ENCODE assay signal across 8 mouse cellular contexts in the genomic region with DNA sequence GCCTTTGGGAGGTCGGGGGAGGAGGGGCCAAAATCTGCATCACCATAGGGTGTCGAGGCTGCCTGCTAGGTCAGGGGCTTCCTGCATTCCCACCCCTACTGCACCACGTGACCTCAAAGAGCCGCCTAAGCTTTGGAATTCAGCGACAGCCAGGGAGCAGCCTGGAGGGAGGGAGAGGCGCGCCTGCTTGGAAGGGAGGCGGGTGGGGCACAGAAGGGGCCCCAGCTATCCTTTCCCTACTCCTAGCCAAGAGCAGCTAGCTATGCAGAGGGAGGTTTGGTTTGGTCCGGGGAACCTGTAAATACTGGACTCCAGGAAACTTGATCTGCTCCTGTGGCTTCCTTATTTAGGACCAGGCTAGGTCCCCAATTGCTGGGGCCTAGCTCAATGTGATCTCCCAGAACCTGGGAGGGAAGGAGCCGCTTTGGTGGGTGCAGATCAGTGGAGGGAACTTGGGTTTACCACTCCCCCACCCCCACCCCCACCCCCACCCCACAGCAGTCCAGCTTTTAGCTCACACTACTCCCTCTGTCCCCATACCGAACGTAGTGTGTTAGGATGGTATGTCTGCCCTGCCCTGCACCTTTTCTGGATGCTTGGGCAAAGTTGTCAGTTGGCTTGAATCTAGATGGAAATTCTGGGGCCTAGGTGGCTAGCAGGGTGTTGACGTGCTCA. TPM values are rescaled to one million over a fixed set of nuclear protein-coding genes. Genes with fewer than 3 reads are reported as not detected.
DNase-seq lines count a peak whose midpoint lies in the region; ATAC-seq lines count a peak whose summit lies in the region.

No protein-coding gene starts in this region.

- WGBS in embryonic facial prominence, embryonic 12.5 days: 7% methylated on average over 13 of the region's 13 CpGs
- WGBS in limb, embryonic 11.5 days: 5% methylated on average over 13 of the region's 13 CpGs
- WGBS in midbrain, embryonic 14.5 days: 9% methylated on average over 13 of the region's 13 CpGs

- H3K4me3 ChIP-seq in embryonic facial prominence, embryonic 12.5 days: no peak overlapping the region
- peak overlapping the region; percentile 1; the same call in 1 of the 2 replicates for H3K4me3 ChIP-seq in limb, embryonic 11.5 days (ENCODE audit: low read depth, low read length)
- H3K4me3 ChIP-seq in midbrain, embryonic 14.5 days (replicated peaks; ENCODE audit: low read depth, low read length): no peak overlapping the region

- DNase-seq in Muller cell, postnatal 12 days (ENCODE audit: inconsistent ontology term): peak; percentile 68
- DNase-seq in heart, postnatal 25 days (ENCODE audit: low spot score): peak; percentile 54
- peak; percentile 87 for DNase-seq in limb, embryonic 11.5 days (ENCODE audit: low spot score)
- peak; percentile 64 for DNase-seq in midbrain, embryonic 14.5 days
- no peak for DNase-seq in cerebellum, adult 8-10 months
- DNase-seq in c-Kit-positive CD71-positive TER-119-positive erythroid progenitor cells, embryonic 14.5 days (ENCODE audit: low spot score): no peak
- no peak for DNase-seq in spleen, postnatal 14 days (ENCODE audit: low spot score in 2 of 2)

- no peaks in the 10 kb centered on the region for H3K36me3 ChIP-seq in embryonic facial prominence, embryonic 12.5 days
- H3K36me3 ChIP-seq in limb, embryonic 11.5 days (ENCODE audit: control insufficient read depth, insufficient read depth, low read length): no peaks in the 10 kb centered on the region
- no peaks in the 10 kb centered on the region for H3K36me3 ChIP-seq in midbrain, embryonic 14.5 days (ENCODE audit: control insufficient read depth, insufficient read depth, low read length)

- H3K27ac ChIP-seq in embryonic facial prominence, embryonic 12.5 days: peak overlapping the region; percentile 78
- peak overlapping the region; percentile 66 for H3K27ac ChIP-seq in limb, embryonic 11.5 days (replicated peaks; ENCODE audit: low read depth, low read length)
- H3K27ac ChIP-seq in midbrain, embryonic 14.5 days (replicated peaks; ENCODE audit: low read depth, low read length): no peak overlapping the region

- H3K4me2 ChIP-seq in embryonic facial prominence, embryonic 12.5 days (replicated peaks): peak overlapping the region; percentile 39
- H3K4me2 ChIP-seq in limb, embryonic 11.5 days (ENCODE audit: low read depth, severe bottlenecking): peak overlapping the region; percentile 33
- peak overlapping the region; percentile 13; the same call in 1 of the 2 replicates for H3K4me2 ChIP-seq in midbrain, embryonic 14.5 days (ENCODE audit: low read length)

- ATAC-seq in embryonic facial prominence, embryonic 12.5 days (ENCODE audit: insufficient number of reproducible peaks, insufficient read depth, low FRiP score, low TSS enrichment): peak; percentile 82
- peak; percentile 89 for ATAC-seq in limb, embryonic 11.5 days (ENCODE audit: insufficient number of reproducible peaks, low FRiP score, low TSS enrichment, low read depth)
- peak; percentile 48; the same call in 1 of the 2 replicates for ATAC-seq in midbrain, embryonic 14.5 days (ENCODE audit: low FRiP score, low TSS enrichment)

- H3K4me1 ChIP-seq in embryonic facial prominence, embryonic 12.5 days: peaks cover 21% of the 10 kb centered on the region
- H3K4me1 ChIP-seq in limb, embryonic 11.5 days (ENCODE audit: control insufficient read depth, insufficient read depth, low read length): peaks cover 21% of the 10 kb centered on the region
- peaks cover 4% of the 10 kb centered on the region for H3K4me1 ChIP-seq in midbrain, embryonic 14.5 days (ENCODE audit: control insufficient read depth, insufficient read depth, low read length)

- intact Hi-C loops in heart, postnatal 25 days (cut with DNase I): loop anchor here (2.0 kb wide), 1 partner anchor 15 kb away; no protein-coding TSS in a partner anchor

- no peaks in the 10 kb centered on the region for H3K9me3 ChIP-seq in embryonic facial prominence, embryonic 12.5 days
- no peaks in the 10 kb centered on the region for H3K9me3 ChIP-seq in limb, embryonic 11.5 days (ENCODE audit: control insufficient read depth, low read length)
- H3K9me3 ChIP-seq in midbrain, embryonic 14.5 days (ENCODE audit: control insufficient read depth, low read length): no peaks in the 10 kb centered on the region

- H3K9ac ChIP-seq in embryonic facial prominence, embryonic 12.5 days: no peak overlapping the region
- no peak overlapping the region for H3K9ac ChIP-seq in limb, embryonic 11.5 days (ENCODE audit: low read length)
- H3K9ac ChIP-seq in midbrain, embryonic 14.5 days (replicated peaks; ENCODE audit: low read length): no peak overlapping the region

- no peaks in the 10 kb centered on the region for H3K27me3 ChIP-seq in embryonic facial prominence, embryonic 12.5 days
- no peaks in the 10 kb centered on the region for H3K27me3 ChIP-seq in limb, embryonic 11.5 days (ENCODE audit: control insufficient read depth, insufficient read depth, low read length)
- H3K27me3 ChIP-seq in midbrain, embryonic 14.5 days (ENCODE audit: control insufficient read depth, insufficient read depth, low read length): peaks cover 5% of the 10 kb centered on the region; the same call in 1 of the 2 replicates

RNA-seq across cellular contexts. Expression of a gene that starts 6.3 kb away (rescaled TPM):
- 85.1 and 91.0 TPM in 2 replicates for polyA plus RNA-seq in embryonic facial prominence, embryonic 12.5 days (2016; fragmentation: Nextera tagmentation; extraction: Ambion mirVana)
- total RNA-seq in heart, postnatal 25 days (2021): 100 to 1,000 TPM; 104 to 110 TPM
- 77.3 and 84.9 TPM in 2 replicates for polyA plus RNA-seq in limb, embryonic 11.5 days (2014; fragmentation: Nextera tagmentation; extraction: Ambion mirVana)
- polyA plus RNA-seq in midbrain, embryonic 14.5 days (2014; fragmentation: Nextera tagmentation; extraction: Ambion mirVana): 19.1 and 26.2 TPM in 2 replicates

RNA-seq across cellular contexts. Expression of a gene that starts 28.3 kb away (rescaled TPM):
- 3.3 and 3.9 TPM in 2 replicates for polyA plus RNA-seq in embryonic facial prominence, embryonic 12.5 days (2016; fragmentation: Nextera tagmentation; extraction: Ambion mirVana)
- under 1 TPM; 0.14 to 0.39 TPM for total RNA-seq in heart, postnatal 25 days (2021)
- 0.07 and 0.16 TPM in 2 replicates for polyA plus RNA-seq in limb, embryonic 11.5 days (2014; fragmentation: Nextera tagmentation; extraction: Ambion mirVana)
- 1.9 and 2.1 TPM in 2 replicates for polyA plus RNA-seq in midbrain, embryonic 14.5 days (2014; fragmentation: Nextera tagmentation; extraction: Ambion mirVana)

RNA-seq across cellular contexts. Expression of a gene that starts 58.5 kb away (rescaled TPM):
- polyA plus RNA-seq in embryonic facial prominence, embryonic 12.5 days (2016; fragmentation: Nextera tagmentation; extraction: Ambion mirVana): 76.5 and 84.1 TPM in 2 replicates
- total RNA-seq in heart, postnatal 25 days (2021): 10 to 100 TPM; 66.1 to 67.4 TPM
- polyA plus RNA-seq in limb, embryonic 11.5 days (2014; fragmentation: Nextera tagmentation; extraction: Ambion mirVana): 87.4 and 91.8 TPM in 2 replicates
- 56.0 and 64.9 TPM in 2 replicates for polyA plus RNA-seq in midbrain, embryonic 14.5 days (2014; fragmentation: Nextera tagmentation; extraction: Ambion mirVana)

Comparison
In these comparisons a context has a peak if more than half of its experiments do, and no peak if none do; other contexts are left out.
1. DNase-seq: peak in Muller cell, postnatal 12 days (single experiment), heart, postnatal 25 days (single experiment), limb, embryonic 11.5 days (single experiment) and midbrain, embryonic 14.5 days (single experiment); none in cerebellum, adult 8-10 months (single experiment), c-Kit-positive CD71-positive TER-119-positive erythroid progenitor cells, embryonic 14.5 days (single experiment) and spleen, postnatal 14 days (0 of 2).
2. Peak in every context shown above with its lines, with median percentiles within 50 percentile points of each other: ATAC-seq and H3K4me2 ChIP-seq.